Mouse (Mus musculus) urinary bladder, postnatal 14 days (tissue): ENCODE data around the gene Sap30l.
A peak's percentile ranks its signal among the peaks of the same experiment; 100 is the strongest.

Experiments used
- DNase-seq: peaks from one replicate; pipeline ENCODE4 v3.0.0; 2021; ENCODE audit warnings: low spot score

Sap30l gene

GRCm38 (mm10) chr11:57800971-57801765 lies at the start of gene Sap30l:
Sap30l (plus strand) TSS chr11:57801637.
- peak; percentile 97 for DNase-seq

DNA sequence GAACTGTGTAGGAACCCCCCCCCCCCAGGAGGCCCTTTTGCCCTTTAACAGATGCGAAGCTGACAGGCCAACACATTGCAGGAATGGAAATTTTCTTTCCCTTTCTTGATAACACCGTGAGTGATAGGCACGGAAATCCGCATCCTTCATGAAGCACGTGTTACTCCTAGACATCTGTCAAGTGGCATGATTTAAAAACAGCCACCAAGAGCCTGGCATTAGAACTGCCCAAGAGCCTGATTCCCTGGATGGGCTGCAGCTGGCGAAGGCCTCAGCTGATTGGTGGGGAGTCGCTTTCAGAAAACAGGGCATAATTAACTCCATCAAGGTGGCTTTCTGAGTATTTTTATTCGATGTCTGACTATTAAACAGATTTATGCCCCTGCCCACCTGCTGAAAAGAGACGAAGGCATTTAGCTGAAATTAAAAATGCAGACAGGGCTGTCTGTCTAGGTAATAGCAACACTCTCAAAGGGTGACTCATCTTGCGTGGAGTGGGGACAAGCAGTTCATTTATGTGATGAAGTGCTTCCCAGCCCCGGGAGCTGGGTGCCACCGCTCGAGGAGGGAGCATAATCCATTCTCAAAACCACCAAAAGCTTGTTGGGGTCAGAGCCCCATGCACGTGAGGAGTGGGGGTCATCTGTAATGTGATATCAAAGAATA lies 47.8 kb upstream of the Sap30l start:
- no peak for DNase-seq

GRCm38 (mm10) chr11:57758621-57759020 lies 42.8 kb upstream of the Sap30l start:
- DNase-seq, result no peak

DNA sequence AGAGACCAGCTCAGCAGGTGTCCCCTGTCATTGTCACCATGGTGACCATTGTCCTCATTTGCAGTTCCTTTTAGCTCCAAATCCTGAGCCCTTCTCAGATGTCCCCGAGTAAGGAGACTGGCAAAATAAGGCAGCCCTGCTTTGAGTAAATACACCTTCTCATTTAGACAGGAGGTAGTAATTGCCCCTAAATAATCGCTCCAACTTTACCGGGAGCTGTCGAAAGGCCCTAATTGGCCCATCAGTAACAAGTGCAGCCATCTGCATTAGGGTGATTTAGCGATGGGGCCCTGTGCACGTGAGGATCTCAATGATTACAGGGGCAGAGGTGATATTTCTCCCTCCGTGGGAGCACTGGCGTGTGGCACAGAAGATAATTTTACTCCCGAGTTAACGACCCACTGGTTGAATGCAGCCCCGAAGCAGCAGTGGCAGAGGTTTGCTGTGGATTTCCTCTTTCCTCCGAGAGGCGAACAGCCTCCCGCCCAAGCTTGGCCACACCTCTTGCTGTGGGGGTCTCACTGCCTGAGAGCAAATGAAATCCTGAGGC lies 40.9 kb upstream of the Sap30l start:
- no peak for DNase-seq

DNA sequence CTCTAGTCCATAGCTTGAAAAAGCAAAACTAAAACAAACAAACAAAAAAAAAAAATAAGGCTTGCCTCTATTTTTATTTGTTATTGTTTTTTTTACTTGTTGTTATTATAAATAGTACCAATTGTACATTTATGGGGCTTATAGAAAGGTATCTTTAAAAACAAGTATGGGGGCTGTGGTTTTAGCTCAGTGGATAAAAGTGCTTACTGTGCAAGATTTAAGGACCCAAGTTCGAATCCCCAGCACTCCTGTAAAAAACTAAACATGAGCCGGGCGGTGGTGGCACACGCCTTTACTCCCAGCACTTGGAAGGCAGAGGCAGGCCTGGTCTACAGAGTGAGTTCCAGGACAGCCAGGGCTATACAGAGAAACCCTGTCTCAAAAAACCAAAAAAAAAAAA lies 40.1 kb upstream of the Sap30l start:
- DNase-seq, result no peak

DNA sequence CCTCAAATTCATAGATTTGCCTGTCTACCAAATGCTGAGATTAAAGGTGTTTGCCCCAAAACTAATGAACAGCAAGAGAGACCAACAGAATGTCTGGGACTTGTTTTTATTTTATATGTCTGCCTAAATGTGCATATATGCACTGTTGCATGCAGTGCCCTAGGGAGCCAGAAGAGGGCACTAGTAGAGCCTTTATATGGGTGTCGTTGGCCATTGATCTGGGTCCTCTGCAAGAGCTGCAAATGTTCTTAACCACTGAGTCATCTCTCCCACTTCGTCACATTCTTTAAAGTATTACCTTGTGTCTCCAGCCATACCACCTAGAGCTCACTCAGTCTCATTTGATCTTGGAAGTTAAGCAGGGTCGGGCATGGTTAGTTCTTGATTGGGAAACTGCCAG lies 37.3 kb upstream of the Sap30l start:
- no peak for DNase-seq

GRCm38 (mm10) chr11:57766617-57767016 lies 34.8 kb upstream of the Sap30l start:
- DNase-seq, result no peak

GRCm38 (mm10) chr11:57767171-57767570 lies 34.3 kb upstream of the Sap30l start:
- DNase-seq, result no peak

DNA sequence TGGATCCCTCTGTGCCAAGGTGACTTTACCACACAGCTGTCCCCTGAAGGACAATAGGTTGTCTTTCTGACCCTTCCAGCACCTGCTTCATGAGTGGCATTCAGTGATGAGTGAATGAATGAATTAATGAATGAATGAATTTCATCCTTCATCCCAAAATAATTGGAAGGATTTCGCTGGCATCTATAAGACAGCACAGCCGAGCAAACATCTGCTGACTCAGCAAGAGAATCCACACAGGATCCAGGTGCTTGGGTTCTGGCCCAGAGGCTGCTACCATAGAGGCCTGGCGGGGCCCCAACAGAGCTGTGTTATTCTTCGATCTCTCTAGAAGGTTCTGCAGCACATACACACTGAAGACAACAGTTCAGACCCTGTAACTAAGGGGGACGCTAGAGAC lies 30.7 kb upstream of the Sap30l start:
- DNase-seq, result no peak

GRCm38 (mm10) chr11:57771676-57772075 lies 29.8 kb upstream of the Sap30l start:
- DNase-seq, result no peak

DNA sequence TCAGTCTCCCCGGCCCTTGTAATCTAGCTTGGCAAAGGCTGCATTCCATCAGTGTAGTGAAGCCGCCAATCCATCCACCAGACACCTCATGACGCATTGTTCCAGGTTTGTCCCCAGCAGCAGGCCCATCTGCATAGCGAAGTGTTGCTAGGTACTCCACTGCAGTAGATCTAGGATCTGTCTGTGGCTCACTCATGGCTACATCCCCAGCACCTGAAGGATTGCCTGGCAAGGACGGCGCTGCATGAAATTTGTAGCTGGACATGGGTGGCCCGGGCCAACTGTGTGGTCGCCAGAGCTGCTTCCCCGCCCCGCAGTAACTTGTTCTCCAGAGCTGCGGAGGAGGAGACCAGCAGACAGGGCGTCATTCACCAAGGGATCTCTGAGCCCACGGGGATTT lies 28.0 kb upstream of the Sap30l start:
- DNase-seq, result no peak

DNA sequence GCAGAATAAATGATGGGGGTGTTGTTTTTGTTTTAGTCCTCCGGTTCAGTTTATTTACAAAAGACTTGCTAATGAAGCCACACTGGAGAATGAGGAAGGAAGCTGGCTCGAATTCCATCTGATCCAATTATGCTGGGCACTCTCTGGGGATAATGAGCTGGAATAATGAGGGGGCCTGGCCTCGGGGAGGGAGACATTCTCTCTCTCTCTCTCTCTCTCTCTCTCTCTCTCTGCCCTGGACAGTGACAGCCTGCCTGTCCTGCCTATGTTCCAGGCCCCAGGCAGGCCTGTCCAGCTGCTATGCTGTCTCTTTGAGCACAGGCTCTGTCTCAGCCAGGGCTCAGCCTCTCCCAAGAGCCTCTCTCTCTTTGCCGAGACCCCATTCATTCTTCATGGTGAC lies 27.5 kb upstream of the Sap30l start:
- no peak for DNase-seq

- DNase-seq, result no peak
Measured at GRCm38 (mm10) chr11:57775868-57776267, 25.6 kb upstream of the Sap30l start.

DNA sequence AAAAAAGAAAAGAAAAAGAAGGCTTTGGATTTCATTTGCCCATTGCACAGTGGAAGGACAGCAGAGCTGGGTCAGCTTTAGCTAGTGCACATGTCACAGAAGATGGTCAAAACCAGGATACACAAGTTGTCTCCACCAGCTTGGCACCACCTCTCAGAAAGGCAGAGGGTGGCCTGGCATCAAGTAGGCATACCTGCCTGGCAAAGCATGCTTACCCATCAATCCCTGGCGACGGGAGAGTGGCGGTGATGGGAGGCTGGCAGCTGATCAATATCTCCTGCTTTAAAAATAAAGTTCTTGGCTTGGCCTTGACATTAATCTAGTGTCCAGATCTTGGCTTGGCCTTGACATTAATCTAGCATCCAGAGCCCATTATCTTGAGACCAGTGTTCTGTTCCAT lies 24.9 kb upstream of the Sap30l start:
- no peak for DNase-seq

- peak; percentile 45 for DNase-seq
Measured at GRCm38 (mm10) chr11:57778349-57778748, 23.1 kb upstream of the Sap30l start.

- DNase-seq, result no peak
Measured at GRCm38 (mm10) chr11:57779824-57780223, 21.6 kb upstream of the Sap30l start.

DNA sequence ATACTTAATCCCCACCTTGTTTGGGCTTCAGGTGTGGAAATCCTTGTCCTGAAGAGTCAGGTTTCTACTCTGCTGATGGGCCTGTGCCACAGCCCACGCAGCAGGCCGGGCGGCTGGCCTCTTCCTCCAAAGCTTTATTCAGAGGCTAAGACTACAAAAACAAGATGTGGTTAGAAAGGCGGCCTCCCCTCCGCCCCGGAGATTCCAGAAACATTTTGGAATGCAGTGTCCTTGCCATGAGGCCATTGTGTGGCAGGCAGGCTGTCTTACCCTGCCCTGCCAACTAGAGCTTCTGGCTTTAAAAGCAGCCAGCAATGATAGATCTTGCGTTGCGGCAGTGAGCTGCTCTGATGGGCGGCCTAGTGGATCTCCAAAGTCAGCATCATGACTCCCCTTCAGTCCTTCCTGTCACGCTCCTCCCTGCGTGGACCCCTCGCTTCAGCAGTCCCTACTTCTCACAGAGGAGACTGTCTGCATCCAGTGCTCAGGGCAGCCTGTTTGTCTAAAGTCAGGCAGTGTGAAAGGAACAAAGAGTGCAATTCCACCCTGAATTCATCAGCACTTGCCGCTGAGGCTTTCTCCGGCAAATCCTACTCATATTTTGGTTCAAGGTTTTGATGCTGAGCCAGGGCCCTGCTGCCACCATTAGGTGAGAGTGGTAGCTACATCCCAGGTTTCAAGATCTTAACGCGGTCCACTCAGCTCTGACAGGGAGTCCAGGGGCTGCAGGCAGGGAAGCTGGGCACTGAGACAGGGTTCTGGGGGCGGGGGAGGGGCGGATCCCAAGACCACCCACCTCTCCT lies 14.6 kb upstream of the Sap30l start:
- DNase-seq, result peak; percentile 33

GRCm38 (mm10) chr11:57787913-57788312 lies 13.5 kb upstream of the Sap30l start:
- peak; percentile 58 for DNase-seq

DNA sequence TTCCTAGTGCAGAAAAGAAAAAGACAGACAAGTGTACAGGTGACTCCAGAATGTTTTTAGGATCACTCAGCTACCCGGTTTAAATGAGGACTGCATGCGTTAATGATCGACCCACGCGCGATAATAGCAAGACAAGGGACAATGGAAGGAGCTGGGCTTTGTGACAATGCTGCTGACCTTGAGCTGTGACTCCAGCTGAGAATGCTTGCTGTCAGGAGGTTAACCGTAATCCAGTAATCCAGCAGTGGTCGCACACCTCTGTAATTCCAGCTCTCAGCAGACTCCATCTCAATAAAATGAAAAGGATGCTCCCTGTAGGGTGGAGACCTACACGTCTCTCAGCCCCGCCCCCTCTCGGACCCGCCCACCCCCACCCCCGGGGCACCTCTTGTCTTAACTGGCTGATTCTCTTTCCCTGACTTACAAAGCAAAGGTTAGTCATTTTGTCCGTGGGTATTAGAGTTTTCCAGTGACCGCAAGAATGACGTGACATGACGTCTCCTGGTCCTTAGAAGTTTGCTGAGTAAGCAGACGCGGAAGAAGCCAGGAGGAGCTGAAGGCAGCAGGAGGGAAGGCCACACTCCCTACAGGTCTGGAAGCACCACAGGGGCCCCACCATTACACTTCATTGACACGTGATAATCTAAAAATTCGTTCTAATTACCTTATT lies 10.4 kb upstream of the Sap30l start:
- no peak for DNase-seq

GRCm38 (mm10) chr11:57795086-57795485 lies 6.4 kb upstream of the Sap30l start:
- no peak for DNase-seq

DNA sequence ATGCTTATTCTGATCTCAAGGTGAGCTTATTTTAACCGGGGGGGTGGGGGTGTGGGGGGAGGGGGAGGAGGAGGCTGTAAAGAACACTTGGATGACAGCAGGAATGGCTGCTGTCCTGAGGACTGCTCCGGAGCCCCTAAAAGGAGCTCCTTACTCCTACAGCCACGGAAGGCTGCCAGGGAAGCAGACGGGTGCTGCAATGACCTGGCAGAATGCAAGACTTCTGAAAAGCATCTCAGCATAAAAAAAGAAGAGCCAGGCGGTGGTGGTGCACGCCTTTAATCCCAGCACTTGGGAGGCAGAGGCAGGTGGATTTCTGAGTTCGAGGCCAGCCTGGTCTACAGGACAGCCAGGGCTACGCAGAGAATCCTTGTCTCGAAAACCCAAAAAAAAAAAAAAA lies 3.6 kb upstream of the Sap30l start:
- DNase-seq, result no peak

- no peak for DNase-seq
Measured at GRCm38 (mm10) chr11:57799456-57799855, 2.0 kb upstream of the Sap30l start.
